Mouse (Mus musculus) stomach, postnatal 0 days (tissue): Measurements from ENCODE around the gene Zfp870.

Experiments
- CTCF ChIP-seq: IDR thresholded peaks from 2 replicates; pipeline ENCODE4 v1.5.1; 2016; ENCODE audit warnings: antibody characterized with exemption, low read depth, mild to moderate bottlenecking, moderate library complexity
- EP300 ChIP-seq: optimal IDR thresholded peaks from 2 replicates; pipeline ENCODE3; 2016; ENCODE audit warnings: antibody characterized with exemption

GRCm38 (mm10) chr17:32924658-32925312, 33.3 kb upstream of the Zfp870 start:
- peak; percentile 23; the same call in 1 of the 2 replicates for TF ChIP-seq CTCF
- no peak for TF ChIP-seq EP300
